Mouse (Mus musculus) embryonic facial prominence, embryonic 11.5 days (tissue): Measurements from ENCODE around the gene Scn4a. TPM values are rescaled to one million over a fixed set of nuclear protein-coding genes. Genes with fewer than 3 reads are reported as not detected.

ENCODE experiments used
- ATAC-seq: fragments of 200-750 bp; cut with Nextera tagmentation; replicated peaks from 2 replicates; pipeline ENCODE4 v1.8.0; 2017; ENCODE audit warnings: low read depth; ENCODE audit not compliant: insufficient number of reproducible peaks, low FRiP score, low TSS enrichment
- DNase-seq: peaks from one replicate; pipeline ENCODE4 v3.0.0-alpha.2; 2015; ENCODE audit warnings: low spot score
- H3K27ac ChIP-seq: fragments of 300-500 bp; sonication (generic); replicated peaks from 2 replicates; pipeline ENCODE4 v1.5.1; 2014; ENCODE audit warnings: mild to moderate bottlenecking, low read depth, low read length, control low read depth
- H3K27me3 ChIP-seq: fragments of 300-500 bp; sonication (generic); 2 replicates; pipeline ENCODE4 v1.6.1; 2014; ENCODE audit warnings: mild to moderate bottlenecking, low read length, moderate library complexity, mixed read lengths; ENCODE audit not compliant: control insufficient read depth, insufficient read depth
- H3K36me3 ChIP-seq: fragments of 300-500 bp; sonication (generic); replicated peaks from 2 replicates; pipeline ENCODE4 v1.6.1; 2014; ENCODE audit warnings: low read depth, mild to moderate bottlenecking, low read length, moderate library complexity, mixed read lengths; ENCODE audit not compliant: control insufficient read depth, insufficient read depth
- H3K4me1 ChIP-seq: fragments of 300-500 bp; sonication (generic); 2 replicates; pipeline ENCODE4 v1.6.1; 2014; ENCODE audit warnings: low read length, mixed read lengths; ENCODE audit not compliant: control insufficient read depth, insufficient read depth
- H3K4me2 ChIP-seq: fragments of 300-500 bp; sonication (generic); 2 replicates; pipeline ENCODE4 v1.6.1; 2014; ENCODE audit warnings: low read depth, mild to moderate bottlenecking, control low read depth, low read length, moderate library complexity
- H3K4me3 ChIP-seq: fragments of 300-500 bp; sonication (generic); 2 replicates; pipeline ENCODE4 v1.5.1; 2014; ENCODE audit warnings: low read depth, low read length, control low read depth
- H3K9ac ChIP-seq: fragments of 300-500 bp; sonication (generic); replicated peaks from 2 replicates; pipeline ENCODE4 v1.6.1; 2014; ENCODE audit warnings: mild to moderate bottlenecking, control low read depth, low read length
- H3K9me3 ChIP-seq: fragments of 300-500 bp; sonication (generic); replicated peaks from 2 replicates; pipeline ENCODE4 v1.6.1; 2016; ENCODE audit warnings: mild to moderate bottlenecking, low read length, inconsistent platforms, mixed read lengths; ENCODE audit not compliant: control insufficient read depth
- WGBS: fragments of 180-500 bp; shearing (Covaris S2); extraction: QIAGEN DNeasy Blood & Tissue Kit; methylation state at CpG from one replicate; pipeline ENCODE4 v1.1.7; 2014; 5-methylcytosine and 5-hydroxymethylcytosine counted together
- polyA plus RNA-seq: library from polyadenylated mRNA; unstranded; fragments of >200 nt; fragmentation: Nextera tagmentation; extraction: Ambion mirVana; gene quantifications from 2 replicates; pipeline ENCODE4 v1.2.1, GENCODE M21; 2014

Gene Scn4a
- polyA plus RNA-seq, 1 experiment from 2014 or later = 0.03 TPM

GRCm38 (mm10) chr11:106325566-106326206, 27.4 kb downstream of the Scn4a start:
- no peaks in the 10 kb centered on the region for H3K27me3 ChIP-seq
- no peaks in the 10 kb centered on the region for H3K4me1 ChIP-seq
- no peaks in the 10 kb centered on the region for H3K36me3 ChIP-seq
- no peak overlapping the region for H3K4me2 ChIP-seq
- no peak overlapping the region for H3K4me3 ChIP-seq
- DNase-seq = peak; percentile 72
- WGBS = 65% methylated on average over 8 of the region's 8 CpGs
- no peaks in the 10 kb centered on the region for H3K9me3 ChIP-seq
- H3K9ac ChIP-seq = no peak overlapping the region
- ATAC-seq = no peak
- H3K27ac ChIP-seq = no peak overlapping the region

- Histone ChIP-seq H3K4me1 (no peaks in the 10 kb centered on the region), H3K27me3 (no peaks in the 10 kb centered on the region), H3K4me3 (no peak overlapping the region), H3K9ac (no peak overlapping the region), H3K4me2 (no peak overlapping the region), H3K36me3 (no peaks in the 10 kb centered on the region), H3K27ac (no peak overlapping the region), H3K9me3 (no peaks in the 10 kb centered on the region)
- 58% methylated on average over 5 of the region's 5 CpGs for WGBS
- ATAC-seq (no peak), DNase-seq (no peak)
These were observed 28.2 kb downstream of the Scn4a start for GRCm38 (mm10) chr11:106324858-106325257.

GRCm38 (mm10) chr11:106318406-106319366, 34.4 kb downstream of the Scn4a start:
- H3K4me3 ChIP-seq = no peak overlapping the region
- no peaks in the 10 kb centered on the region for H3K9me3 ChIP-seq
- DNase-seq (no peak), ATAC-seq (no peak)
- no peaks in the 10 kb centered on the region for H3K27me3 ChIP-seq
- no peak overlapping the region for H3K9ac ChIP-seq
- no peak overlapping the region for H3K27ac ChIP-seq
- no peaks in the 10 kb centered on the region for H3K36me3 ChIP-seq
- peaks cover 6% of the 10 kb centered on the region; the same call in 1 of the 2 replicates for H3K4me1 ChIP-seq
- no peak overlapping the region for H3K4me2 ChIP-seq
- 70% methylated on average over 21 of the region's 21 CpGs for WGBS

GRCm38 (mm10) chr11:106317801-106318200, 35.3 kb downstream of the Scn4a start:
- peaks cover 6% of the 10 kb centered on the region; the same call in 1 of the 2 replicates for H3K4me1 ChIP-seq
- 87% methylated on average over 7 of the region's 7 CpGs for WGBS
- no peak overlapping the region for H3K4me3 ChIP-seq
- DNase-seq = no peak
- H3K9ac ChIP-seq = no peak overlapping the region
- no peak overlapping the region for H3K27ac ChIP-seq
- H3K4me2 ChIP-seq = no peak overlapping the region
- ATAC-seq = no peak
- no peaks in the 10 kb centered on the region for H3K36me3 ChIP-seq
- H3K9me3 ChIP-seq = no peaks in the 10 kb centered on the region
- no peaks in the 10 kb centered on the region for H3K27me3 ChIP-seq

GRCm38 (mm10) chr11:106316416-106316815, 36.7 kb downstream of the Scn4a start:
- H3K36me3 ChIP-seq = no peaks in the 10 kb centered on the region
- H3K4me3 ChIP-seq = no peak overlapping the region
- no peaks in the 10 kb centered on the region for H3K9me3 ChIP-seq
- no peak overlapping the region for H3K9ac ChIP-seq
- 16% methylated on average over 1 of the region's 1 CpGs for whole genome bisulfite sequencing
- peaks cover 6% of the 10 kb centered on the region; the same call in 1 of the 2 replicates for H3K4me1 ChIP-seq
- peak; percentile 72 for DNase-seq
- H3K27me3 ChIP-seq = no peaks in the 10 kb centered on the region
- no peak overlapping the region for H3K27ac ChIP-seq
- H3K4me2 ChIP-seq = no peak overlapping the region
- no peak for ATAC-seq

- 39% methylated on average over 9 of the region's 9 CpGs for WGBS
- no peak within 1 kb of the TSS for H3K4me2 ChIP-seq
- H3K9ac ChIP-seq = no peak within 1 kb of the TSS
- H3K4me1 ChIP-seq = peaks cover 6% of the 10 kb centered on the region; the same call in 1 of the 2 replicates
- no peaks in the 10 kb centered on the region for H3K9me3 ChIP-seq
- H3K36me3 ChIP-seq = no peaks in the 10 kb centered on the region
- H3K27me3 ChIP-seq = no peaks in the 10 kb centered on the region
- H3K27ac ChIP-seq = no peak within 1 kb of the TSS
- DNase-seq = no peak
- H3K4me3 ChIP-seq = no peak within 1 kb of the TSS
- no peak for ATAC-seq
These were observed 38.7 kb downstream of the Scn4a start, which contains the start of gene Cd79b for GRCm38 (mm10) chr11:106314333-106314812. Cd79b (minus strand) TSS chr11:106314762.

- no peaks in the 10 kb centered on the region for H3K36me3 ChIP-seq
- no peak overlapping the region for H3K4me2 ChIP-seq
- H3K27ac ChIP-seq = no peak overlapping the region
- DNase-seq (no peak), ATAC-seq (no peak)
- no peak overlapping the region for H3K4me3 ChIP-seq
- WGBS = 54% methylated on average over 5 of the region's 5 CpGs
- peaks cover 6% of the 10 kb centered on the region; the same call in 1 of the 2 replicates for H3K4me1 ChIP-seq
- no peak overlapping the region for H3K9ac ChIP-seq
- no peaks in the 10 kb centered on the region for H3K9me3 ChIP-seq
- no peaks in the 10 kb centered on the region for H3K27me3 ChIP-seq
These were observed 39.6 kb downstream of the Scn4a start for GRCm38 (mm10) chr11:106313533-106313932.
